Mouse (Mus musculus) CH12.LX (cell line): Measurements from ENCODE around the gene Dync2li1.

Experiments
- CHD1 ChIP-seq: IDR thresholded peaks from 2 replicates; pipeline ENCODE4 v1.6.1; 2012; ENCODE audit warnings: low read depth, low read length, improper control_type of control experiment, inconsistent platforms
- CTCF ChIP-seq, 2 experiments: IDR thresholded peaks in 1 of 2; conservative IDR thresholded peaks in 1 of 2; 2 replicates each; pipeline ENCODE4 v1.5.1; 2011 to 2012; ENCODE audit warnings: low read depth in 2 of 2, low read length in 2 of 2, improper control_type of control experiment in 1 of 2, inconsistent platforms in 1 of 2, mild to moderate bottlenecking in 1 of 2, moderate library complexity in 1 of 2
- MAFK ChIP-seq: IDR thresholded peaks from 2 replicates; pipeline ENCODE4 v1.6.1; 2011; ENCODE audit warnings: low read length, improper control_type of control experiment; ENCODE audit not compliant: insufficient replicate concordance
- MAX ChIP-seq: IDR thresholded peaks from 2 replicates; pipeline ENCODE4 v1.6.1; 2011; ENCODE audit warnings: low read length, improper control_type of control experiment
- MEF2A ChIP-seq: IDR thresholded peaks from 2 replicates; pipeline ENCODE4 v1.6.1; 2014; ENCODE audit warnings: low read depth, mild to moderate bottlenecking, inconsistent platforms, low read length, improper control_type of control experiment, borderline replicate concordance
- POLR2A ChIP-seq: IDR thresholded peaks from 2 replicates; pipeline ENCODE4 v1.6.1; 2011; ENCODE audit warnings: low read depth, mild to moderate bottlenecking, improper control_type of control experiment, low read length
- RAD21 ChIP-seq: IDR thresholded peaks from 2 replicates; pipeline ENCODE4 v1.6.1; 2011; ENCODE audit warnings: low read depth, mild to moderate bottlenecking, low read length, improper control_type of control experiment, moderate library complexity
- USF2 ChIP-seq: conservative IDR thresholded peaks from 2 replicates; pipeline ENCODE4 v1.6.1; 2011; ENCODE audit warnings: low read depth, low read length, improper control_type of control experiment
- ZC3H11A ChIP-seq: IDR thresholded peaks from 2 replicates; pipeline ENCODE4 v1.6.1; 2012; ENCODE audit warnings: low read depth, mild to moderate bottlenecking, inconsistent platforms, low read length, improper control_type of control experiment
- ZNF384 ChIP-seq: IDR thresholded peaks from 2 replicates; pipeline ENCODE4 v1.6.1; 2012; ENCODE audit warnings: low read depth, low read length, improper control_type of control experiment, inconsistent platforms

DNA sequence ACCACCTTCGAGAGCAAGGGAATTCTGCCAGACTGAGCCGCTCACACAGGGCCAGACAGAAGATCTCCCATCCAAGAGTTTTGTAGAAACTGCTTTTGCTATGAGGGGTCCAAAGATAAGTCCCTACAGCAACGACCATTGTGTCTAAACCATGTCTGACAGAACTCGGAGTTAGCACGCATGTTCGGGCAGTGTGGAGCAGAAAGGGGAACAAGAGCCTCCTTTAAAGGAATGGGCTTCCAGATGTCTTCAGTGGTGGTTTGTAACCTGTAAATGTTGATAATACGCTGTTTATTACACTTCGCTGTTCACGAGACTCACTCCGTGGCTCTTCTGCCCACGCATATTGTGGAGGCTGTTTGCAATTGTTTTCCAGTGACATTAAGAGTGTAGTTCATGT is 51.3 kb downstream of the Dync2li1 start:
- TF ChIP-seq ZNF384: no peak
- no peak for TF ChIP-seq RAD21
- TF ChIP-seq MEF2A: no peak
- TF ChIP-seq USF2: no peak
- TF ChIP-seq ZC3H11A: no peak
- no peak for TF ChIP-seq MAX
- no peak for TF ChIP-seq POLR2A
- no peak for TF ChIP-seq CTCF (conservative IDR thresholded peaks at IDR 0.05 in 1 of 2, IDR thresholded peaks at IDR 0.05 in 1 of 2; ENCODE audit: low read depth in 2 of 2, low read length in 2 of 2)
- no peak for TF ChIP-seq MAFK
- TF ChIP-seq CHD1: no peak
